8 mouse cellular contexts compared by ENCODE assay signal in genomic region chr2:166792355-166792754, GRCm38 (mm10). TPM values are rescaled to one million over a fixed set of nuclear protein-coding genes. Genes with fewer than 3 reads are reported as not detected.
DNase-seq lines count a peak whose midpoint lies in the region; ATAC-seq and TF ChIP-seq lines count a peak whose summit lies in the region.

Gene Trp53rkb, plus strand, starts transcription at chr2:166792531.

- peak within 1 kb of the TSS; percentile 80 for H3K4me2 ChIP-seq in lung, postnatal 0 days (replicated peaks; ENCODE audit: low read depth, low read length)

- no peak for TF ChIP-seq EP300 in lung, postnatal 0 days (IDR thresholded peaks at IDR 0.05)

- ATAC-seq in lung, postnatal 0 days = no peak

- WGBS in cerebellum, adult 2 months = 16% methylated on average over 5 of the region's 5 CpGs
- 71% methylated on average over 5 of the region's 5 CpGs for WGBS in lung, postnatal 0 days
- WGBS in limb, embryonic 10.5 days = 83% methylated on average over 5 of the region's 5 CpGs
- 20% methylated on average over 5 of the region's 5 CpGs for WGBS in olfactory bulb, adult 2 months

- H3K27me3 ChIP-seq in cerebellum, adult 2 months (ENCODE audit: control insufficient read depth, insufficient read depth, low read length) = no peaks in the 10 kb centered on the region
- H3K27me3 ChIP-seq in lung, postnatal 0 days (replicated peaks; ENCODE audit: insufficient read depth, low read length) = no peaks in the 10 kb centered on the region
- H3K27me3 ChIP-seq in limb, embryonic 10.5 days (ENCODE audit: low read depth, poor library complexity, severe bottlenecking) = no peaks in the 10 kb centered on the region

- H3K9me3 ChIP-seq in lung, postnatal 0 days (ENCODE audit: low read length) = no peaks in the 10 kb centered on the region
- no peaks in the 10 kb centered on the region for H3K9me3 ChIP-seq in limb, embryonic 10.5 days (replicated peaks)

- no peaks in the 10 kb centered on the region for H3K4me1 ChIP-seq in cerebellum, adult 2 months (ENCODE audit: control insufficient read depth, insufficient read depth, low read length)
- no peaks in the 10 kb centered on the region for H3K4me1 ChIP-seq in lung, postnatal 0 days (ENCODE audit: insufficient read depth, low read depth, low read length)
- peaks cover 16% of the 10 kb centered on the region for H3K4me1 ChIP-seq in limb, embryonic 10.5 days
- peaks cover 8% of the 10 kb centered on the region for H3K4me1 ChIP-seq in olfactory bulb, adult 2 months (ENCODE audit: control insufficient read depth, insufficient read depth, low read length)

- no peak for DNase-seq in cerebellum, adult 2 months
- DNase-seq in cerebellum, postnatal 4 days (ENCODE audit: low spot score in 2 of 2) = no peak
- no peak for DNase-seq in lung, postnatal 0 days (ENCODE audit: low spot score)
- no peak for DNase-seq in lung, postnatal 4 days
- no peak for DNase-seq in limb, embryonic 10.5 days (ENCODE audit: low spot score)
- no peak for DNase-seq in thymus, adult 18-20 months
- no peak for DNase-seq in left cerebral cortex, adult 9 months (ENCODE audit: low spot score in 2 of 2)

- H3K27ac ChIP-seq in cerebellum, adult 2 months (ENCODE audit: insufficient read depth, low read length) = peak within 1 kb of the TSS; percentile 2; the same call in 1 of the 2 replicates
- H3K27ac ChIP-seq in lung, postnatal 0 days (ENCODE audit: low read length) = peak within 1 kb of the TSS; percentile 73
- peak within 1 kb of the TSS; percentile 82 for H3K27ac ChIP-seq in limb, embryonic 10.5 days
- H3K27ac ChIP-seq in olfactory bulb, adult 2 months (ENCODE audit: insufficient read depth, low read depth, low read length) = peak within 1 kb of the TSS; percentile 94

- peak within 1 kb of the TSS; percentile 43 for H3K4me3 ChIP-seq in cerebellum, adult 2 months (replicated peaks; ENCODE audit: insufficient read depth, low read depth, low read length)
- peak within 1 kb of the TSS; percentile 69 for H3K4me3 ChIP-seq in lung, postnatal 0 days (ENCODE audit: low read depth, low read length)
- H3K4me3 ChIP-seq in limb, embryonic 10.5 days = peak within 1 kb of the TSS; percentile 70
- H3K4me3 ChIP-seq in olfactory bulb, adult 2 months (ENCODE audit: insufficient read depth, low read depth, low read length) = peak within 1 kb of the TSS; percentile 73

- no peaks in the 10 kb centered on the region for H3K36me3 ChIP-seq in lung, postnatal 0 days (ENCODE audit: insufficient read depth, low read length)
- peaks cover 19% of the 10 kb centered on the region for H3K36me3 ChIP-seq in limb, embryonic 10.5 days

- no peak for TF ChIP-seq CTCF in cerebellum, adult 2 months (IDR thresholded peaks at IDR 0.05; ENCODE audit: borderline replicate concordance, insufficient read depth, low read depth, low read length)
- no peak for TF ChIP-seq CTCF in lung, postnatal 0 days (IDR thresholded peaks at IDR 0.05)
- no peak for TF ChIP-seq CTCF in olfactory bulb, adult 2 months (IDR thresholded peaks at IDR 0.05; ENCODE audit: insufficient read depth, low read depth, low read length)

- TF ChIP-seq POLR2A in cerebellum, adult 2 months (IDR thresholded peaks at IDR 0.05; ENCODE audit: borderline replicate concordance, insufficient read depth, low read length) = no peak
- no peak for TF ChIP-seq POLR2A in olfactory bulb, adult 2 months (IDR thresholded peaks at IDR 0.05; ENCODE audit: insufficient read depth, low read depth, low read length)

- peak within 1 kb of the TSS; percentile 84 for H3K9ac ChIP-seq in lung, postnatal 0 days (replicated peaks; ENCODE audit: low read depth)

RNA-seq across cellular contexts. Expression of gene Trp53rkb, which starts in this region (rescaled TPM):
- 6.8 and 7.7 TPM in 2 replicates for polyA plus RNA-seq in cerebellum, adult 2 months (2012; rRNA removed)
- 4.2 and 4.8 TPM in 2 replicates for polyA plus RNA-seq in lung, postnatal 0 days (2015; fragmentation: Nextera tagmentation; extraction: Ambion mirVana)
- polyA plus RNA-seq in limb, embryonic 10.5 days (2016; fragmentation: Nextera tagmentation; extraction: Ambion mirVana) = 14.5 and 15.5 TPM in 2 replicates
- polyA plus RNA-seq in olfactory bulb, adult 2 months (2012; ENCODE audit: insufficient read depth, insufficient read length, low replicate concordance, missing spikeins) = not detected in 2 replicates

Comparison
In these comparisons a context has a peak if more than half of its experiments do, and no peak if none do; other contexts are left out.
1. H3K27ac ChIP-seq: peak in every context shown above with its lines; median percentile 94 in olfactory bulb, adult 2 months; 82 in limb, embryonic 10.5 days; 73 in lung, postnatal 0 days; 2 in cerebellum, adult 2 months.